Mouse (Mus musculus) lung, adult 2 months (tissue): ENCODE measurements around the gene Stxbp6.

Source experiments
- CTCF ChIP-seq: fragments of 200-500 bp; IDR thresholded peaks from 2 replicates; pipeline ENCODE4 v1.5.1; 2011; ENCODE audit warnings: mild to moderate bottlenecking, low read length, control low read depth; ENCODE audit not compliant: insufficient read depth
- POLR2A ChIP-seq: fragments of 200-500 bp; IDR thresholded peaks from 2 replicates; pipeline ENCODE4 v1.6.1; 2011; ENCODE audit warnings: low read depth, mild to moderate bottlenecking, control low read depth, low read length, borderline replicate concordance; ENCODE audit errors: extremely low read depth

- TF ChIP-seq CTCF: no peak
- no peak for TF ChIP-seq POLR2A
These were observed 7.3 kb downstream of the Stxbp6 start for GRCm38 (mm10) chr12:45067047-45067685.
